Mouse (Mus musculus) CH12.LX (cell line): ENCODE data around the gene Gm45717. TPM values are rescaled to one million over a fixed set of nuclear protein-coding genes. Genes with fewer than 3 reads are reported as not detected.

ENCODE experiments used
- DNase-seq: peaks from one replicate; pipeline ENCODE4 v3.0.0-alpha.2; 2013; ENCODE audit errors: extremely low read depth
- H3K27ac ChIP-seq: 2 replicates; pipeline ENCODE4 v1.5.1; 2012; ENCODE audit warnings: low read depth, mild to moderate bottlenecking, control low read depth, moderate library complexity; ENCODE audit not compliant: insufficient read depth
- H3K27me3 ChIP-seq: replicated peaks from 2 replicates; pipeline ENCODE3; 2012; ENCODE audit warnings: inconsistent platforms
- H3K36me3 ChIP-seq, 2 experiments: replicated peaks in 1 of 2; 2 replicates each; pipeline versions ENCODE3 to v1.6.1; 2012; ENCODE audit warnings: inconsistent platforms in 1 of 2, low read length in 1 of 2, mild to moderate bottlenecking in 1 of 2, mixed read lengths in 1 of 2, moderate library complexity in 1 of 2; ENCODE audit not compliant: control insufficient read depth in 1 of 2, insufficient read depth in 1 of 2
- H3K4me1 ChIP-seq, 2 experiments: 2 replicates each; pipeline ENCODE4 v1.6.1; 2012; ENCODE audit warnings: inconsistent platforms in 1 of 2, moderate library complexity in 1 of 2; ENCODE audit not compliant: insufficient read depth in 2 of 2, control insufficient read depth in 1 of 2
- H3K4me2 ChIP-seq: 2 replicates; pipeline ENCODE4 v1.6.1; 2012; ENCODE audit warnings: low read depth, mild to moderate bottlenecking, control low read depth; ENCODE audit not compliant: poor library complexity, insufficient read depth, severe bottlenecking
- H3K4me3 ChIP-seq, 3 experiments: fragments of 150-350 bp in 1 of 3; sonication (generic) in 1 of 3; replicated peaks in 1 of 3; 2 replicates each; pipeline versions ENCODE3 to v1.5.1; 2011 to 2012; ENCODE audit warnings: low read depth in 2 of 3, low read length in 2 of 3, mild to moderate bottlenecking in 2 of 3, moderate library complexity in 2 of 3, control low read depth in 1 of 3, improper control_type of control experiment in 1 of 3, inconsistent platforms in 1 of 3, mixed read lengths in 1 of 3; ENCODE audit not compliant: poor library complexity in 1 of 3
- H3K79me2 ChIP-seq: replicated peaks from 2 replicates; pipeline ENCODE4 v1.6.1; 2012; ENCODE audit warnings: mild to moderate bottlenecking, moderate library complexity; ENCODE audit not compliant: control insufficient read depth, poor library complexity, insufficient read depth, severe bottlenecking; ENCODE audit errors: extremely low read depth
- H3K9ac ChIP-seq: 2 replicates; pipeline ENCODE4 v1.6.1; 2012; ENCODE audit warnings: low read depth, mild to moderate bottlenecking, control low read depth, moderate library complexity; ENCODE audit not compliant: insufficient read depth
- H3K9me3 ChIP-seq: replicated peaks from 2 replicates; pipeline ENCODE3; 2012; ENCODE audit warnings: low read length, inconsistent platforms, mixed read lengths
- BHLHE40 ChIP-seq: IDR thresholded peaks from 2 replicates; pipeline ENCODE4 v1.6.1; 2011; ENCODE audit warnings: mild to moderate bottlenecking, low read depth, low read length, improper control_type of control experiment
- CHD1 ChIP-seq: IDR thresholded peaks from 2 replicates; pipeline ENCODE4 v1.6.1; 2012; ENCODE audit warnings: low read depth, low read length, improper control_type of control experiment, inconsistent platforms
- CHD2 ChIP-seq: IDR thresholded peaks from 2 replicates; pipeline ENCODE4 v1.6.1; 2011; ENCODE audit warnings: low read length, improper control_type of control experiment
- E2F4 ChIP-seq: IDR thresholded peaks from 2 replicates; pipeline ENCODE4 v1.6.1; 2011; ENCODE audit warnings: low read depth, low read length, improper control_type of control experiment; ENCODE audit not compliant: insufficient replicate concordance
- GABPA ChIP-seq: IDR thresholded peaks from 2 replicates; pipeline ENCODE4 v1.6.1; 2012; ENCODE audit warnings: low read depth, low read length, improper control_type of control experiment, inconsistent platforms; ENCODE audit not compliant: insufficient replicate concordance
- HCFC1 ChIP-seq: IDR thresholded peaks from 2 replicates; pipeline ENCODE4 v1.6.1; 2012; ENCODE audit warnings: low read depth, mild to moderate bottlenecking, inconsistent platforms, low read length, improper control_type of control experiment
- IRF4 ChIP-seq: IDR thresholded peaks from 2 replicates; pipeline ENCODE4 v1.6.1; 2014; ENCODE audit warnings: low read depth, mild to moderate bottlenecking, inconsistent platforms, low read length, improper control_type of control experiment
- JUN ChIP-seq: IDR thresholded peaks from 2 replicates; pipeline ENCODE4 v1.6.1; 2011; ENCODE audit warnings: low read depth, mild to moderate bottlenecking, low read length, improper control_type of control experiment, moderate library complexity; ENCODE audit not compliant: insufficient read depth
- JUND ChIP-seq: conservative IDR thresholded peaks from 2 replicates; pipeline ENCODE4 v1.6.1; 2011; ENCODE audit warnings: low read depth, low read length, improper control_type of control experiment
- KAT2A ChIP-seq: IDR thresholded peaks from 2 replicates; pipeline ENCODE4 v1.6.1; 2012; ENCODE audit warnings: low read length, improper control_type of control experiment, inconsistent platforms; ENCODE audit not compliant: insufficient replicate concordance
- MAZ ChIP-seq: IDR thresholded peaks from 2 replicates; pipeline ENCODE4 v1.6.1; 2012; ENCODE audit warnings: low read depth, mild to moderate bottlenecking, inconsistent platforms, low read length, improper control_type of control experiment, moderate library complexity
- MYC ChIP-seq: IDR thresholded peaks from 2 replicates; pipeline ENCODE4 v1.6.1; 2011; ENCODE audit warnings: low read depth, mild to moderate bottlenecking, improper control_type of control experiment, low read length
- POLR2AphosphoS2 ChIP-seq: IDR thresholded peaks from 2 replicates; pipeline ENCODE4 v1.6.1; 2011; ENCODE audit warnings: low read depth, low read length, improper control_type of control experiment
- RCOR1 ChIP-seq: conservative IDR thresholded peaks from 2 replicates; pipeline ENCODE4 v1.6.1; 2012; ENCODE audit warnings: low read depth, mild to moderate bottlenecking, inconsistent platforms, low read length, improper control_type of control experiment
- SIN3A ChIP-seq: IDR thresholded peaks from 2 replicates; pipeline ENCODE4 v1.6.1; 2012; ENCODE audit warnings: low read length, improper control_type of control experiment, inconsistent platforms
- SMC3 ChIP-seq: IDR thresholded peaks from 2 replicates; pipeline ENCODE4 v1.6.1; 2011; ENCODE audit warnings: low read depth, low read length, improper control_type of control experiment
- UBTF ChIP-seq: IDR thresholded peaks from 2 replicates; pipeline ENCODE4 v1.6.1; 2012; ENCODE audit warnings: low read depth, mild to moderate bottlenecking, inconsistent platforms, low read length, improper control_type of control experiment, moderate library complexity
- USF1 ChIP-seq: IDR thresholded peaks from 2 replicates; pipeline ENCODE4 v1.6.1; 2014; ENCODE audit warnings: low read depth, mild to moderate bottlenecking, inconsistent platforms, low read length, improper control_type of control experiment
- USF2 ChIP-seq: conservative IDR thresholded peaks from 2 replicates; pipeline ENCODE4 v1.6.1; 2011; ENCODE audit warnings: low read depth, low read length, improper control_type of control experiment
- ZC3H11A ChIP-seq: IDR thresholded peaks from 2 replicates; pipeline ENCODE4 v1.6.1; 2012; ENCODE audit warnings: low read depth, mild to moderate bottlenecking, inconsistent platforms, low read length, improper control_type of control experiment
- ZMIZ1 ChIP-seq: IDR thresholded peaks from 2 replicates; pipeline ENCODE4 v1.6.1; 2012; ENCODE audit warnings: low read depth, mild to moderate bottlenecking, inconsistent platforms, low read length, improper control_type of control experiment
- ZNF384 ChIP-seq: IDR thresholded peaks from 2 replicates; pipeline ENCODE4 v1.6.1; 2012; ENCODE audit warnings: low read depth, low read length, improper control_type of control experiment, inconsistent platforms
- dilution Hi-C: fragments of 300-500 bp; cut with MboI; formaldehyde crosslinking; loops from 2 replicates; pipeline ENCODE4 v1.14.3; 2020; ENCODE audit warnings: low sequenced_read_pairs; ENCODE audit not compliant: extremely low pct_unique_long_range_greater_than_20kb, extremely low pct_ligation_motif_present
- in situ Hi-C: fragments of 300-500 bp; cut with MboI; formaldehyde crosslinking; loops from 3 replicates; pipeline ENCODE4 v1.14.3; 2019; ENCODE audit warnings: low sequenced_read_pairs, low pct_ligation_motif_present, low pct_unique_long_range_greater_than_20kb, mixed read lengths
- polyA plus RNA-seq: library from polyadenylated mRNA; unstranded; fragments of >175 nt; gene quantifications from 2 replicates; pipeline ENCODE4 v1.2.1, GENCODE M21; 2012; ENCODE audit warnings: low read depth; ENCODE audit not compliant: insufficient read length
- total RNA-seq, 2 experiments: library from RNA; depleted of rRNA; stranded (reverse); fragments of 300-350 nt in 1 of 2; fragments of >200 nt in 1 of 2; gene quantifications; 2 replicates each; pipeline ENCODE4 v1.2.3; 2012 to 2014

Gene Gm45717
- total and polyA plus RNA-seq, 3 experiments = not detected

GRCm38 (mm10) chr7:140962733-140963132 lies 7.0 kb upstream of the Gm45717 start:
- no peak overlapping the region for H3K27ac ChIP-seq
- peaks cover under 1 to 4% of the 10 kb centered on the region in 2 experiments; a peak in 2 of 4 replicates for H3K4me1 ChIP-seq
- dilution Hi-C loops (no loop called here), in situ Hi-C loops (no loop called here)
- no peaks in the 10 kb centered on the region for H3K36me3 ChIP-seq
- no peak for DNase-seq
- TF ChIP-seq UBTF = no peak
- no peak for TF ChIP-seq POLR2AphosphoS2
- no peak for TF ChIP-seq SIN3A
- no peak for TF ChIP-seq CHD2
- no peak for TF ChIP-seq USF2
- TF ChIP-seq ZC3H11A = no peak
- no peak for TF ChIP-seq MYC
- no peak for TF ChIP-seq USF1
- TF ChIP-seq HCFC1 = no peak
- TF ChIP-seq RCOR1 = no peak
- no peak for TF ChIP-seq SMC3
- TF ChIP-seq GABPA = no peak
- no peak for TF ChIP-seq IRF4
- no peak for TF ChIP-seq CHD1
- no peak for TF ChIP-seq ZNF384
- TF ChIP-seq MAZ = no peak
- no peak for TF ChIP-seq JUN
- TF ChIP-seq JUND = no peak
- TF ChIP-seq E2F4 = no peak
- no peak for TF ChIP-seq KAT2A
- no peak overlapping the region for H3K4me2 ChIP-seq
- H3K27me3 ChIP-seq = no peaks in the 10 kb centered on the region
- no peaks in the 10 kb centered on the region for H3K79me2 ChIP-seq
- no peak overlapping the region for H3K4me3 ChIP-seq
- H3K9ac ChIP-seq = no peak overlapping the region
- H3K9me3 ChIP-seq = no peaks in the 10 kb centered on the region

GRCm38 (mm10) chr7:140961416-140961815 lies 5.7 kb upstream of the Gm45717 start:
- in situ Hi-C loops = no loop called here
- Histone ChIP-seq H3K27me3 (no peaks in the 10 kb centered on the region), H3K9ac (no peak overlapping the region), H3K36me3 (no peaks in the 10 kb centered on the region), H3K4me1 (peaks cover 0 to 8% of the 10 kb centered on the region in 2 experiments; a peak in 2 of 4 replicates), H3K4me2 (no peak overlapping the region), H3K27ac (no peak overlapping the region), H3K9me3 (no peaks in the 10 kb centered on the region), H3K79me2 (no peaks in the 10 kb centered on the region), H3K4me3 (no peak overlapping the region)
- no peak for TF ChIP-seq ZMIZ1
- TF ChIP-seq KAT2A = no peak
- TF ChIP-seq BHLHE40 = no peak
- TF ChIP-seq JUND = no peak
- no peak for TF ChIP-seq UBTF
- no peak for TF ChIP-seq USF2
- no peak for DNase-seq
- dilution Hi-C loops = no loop called here
